8 mouse cellular contexts compared by ENCODE assay signal in the genomic region with DNA sequence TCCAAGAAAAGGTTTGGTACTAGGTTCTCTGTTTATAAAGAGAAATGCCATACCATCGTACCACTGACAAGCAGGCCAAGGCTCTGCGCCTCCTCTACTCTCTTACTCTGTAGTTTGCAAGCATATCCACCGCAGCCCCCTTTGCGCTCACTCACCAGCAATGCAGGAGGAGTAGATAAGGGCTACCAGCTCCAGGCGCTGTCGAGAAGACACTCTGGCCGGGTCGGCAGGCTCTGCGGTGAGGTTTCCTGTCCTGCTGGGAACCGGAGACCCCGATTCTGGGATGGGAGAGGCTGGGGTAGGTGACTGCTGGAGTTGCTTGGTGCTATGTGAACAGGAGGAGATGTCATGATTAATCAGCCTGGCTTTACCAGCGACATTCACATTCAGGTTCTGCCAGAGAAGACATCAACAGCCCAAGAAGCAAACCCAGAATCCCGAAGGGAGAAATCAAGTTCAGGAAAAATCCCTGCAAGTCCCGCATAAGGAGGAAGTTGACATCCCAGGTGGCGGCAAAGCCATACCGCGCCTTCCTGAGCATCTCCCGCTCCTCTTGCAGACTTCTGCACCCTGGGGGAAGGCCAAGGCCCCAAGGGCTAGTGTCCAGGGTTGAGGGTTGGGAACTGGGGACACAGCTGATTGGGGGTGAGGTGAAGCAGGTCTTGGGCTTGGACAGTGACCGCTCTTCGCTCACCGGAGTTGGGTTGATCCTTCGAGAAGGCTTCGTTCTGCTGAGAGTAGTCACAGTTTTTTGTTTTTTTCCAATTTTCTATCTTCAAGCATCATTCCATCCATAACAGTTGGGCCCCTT.
DNase-seq lines count a peak whose midpoint lies in the region; ATAC-seq lines count a peak whose summit lies in the region.

No protein-coding gene starts in this region.

- H3K4me3 ChIP-seq in kidney, embryonic 14.5 days (ENCODE audit: low read length): peak overlapping the region; percentile 75
- peak overlapping the region; percentile 86 for H3K4me3 ChIP-seq in embryonic facial prominence, embryonic 14.5 days (ENCODE audit: low read depth, low read length)
- peak overlapping the region; percentile 98 for H3K4me3 ChIP-seq in hindbrain, embryonic 16.5 days (ENCODE audit: low read length)
- H3K4me3 ChIP-seq in midbrain, embryonic 10.5 days: peak overlapping the region; percentile 99

- WGBS in kidney, embryonic 14.5 days: 10% methylated on average over 23 of the region's 23 CpGs
- 8% methylated on average over 23 of the region's 23 CpGs for WGBS in embryonic facial prominence, embryonic 14.5 days
- 9% methylated on average over 23 of the region's 23 CpGs for WGBS in hindbrain, embryonic 16.5 days
- WGBS in midbrain, embryonic 10.5 days: 13% methylated on average over 23 of the region's 23 CpGs

- H3K27ac ChIP-seq in kidney, embryonic 14.5 days (ENCODE audit: low read depth, low read length): no peak overlapping the region
- peak overlapping the region; percentile 91; the same call in 1 of the 2 replicates for H3K27ac ChIP-seq in embryonic facial prominence, embryonic 14.5 days (replicated peaks; ENCODE audit: low read depth, low read length)
- peak overlapping the region; percentile 92; the same call in 1 of the 2 replicates for H3K27ac ChIP-seq in hindbrain, embryonic 16.5 days (ENCODE audit: low read depth, low read length)
- H3K27ac ChIP-seq in midbrain, embryonic 10.5 days (replicated peaks): peak overlapping the region; percentile 90

- H3K27me3 ChIP-seq in kidney, embryonic 14.5 days (ENCODE audit: control insufficient read depth, insufficient read depth, low read length): no peaks in the 10 kb centered on the region
- H3K27me3 ChIP-seq in embryonic facial prominence, embryonic 14.5 days (replicated peaks; ENCODE audit: control insufficient read depth, insufficient read depth, low read length): no peaks in the 10 kb centered on the region
- H3K27me3 ChIP-seq in hindbrain, embryonic 16.5 days (replicated peaks; ENCODE audit: control insufficient read depth, insufficient read depth, low read length): no peaks in the 10 kb centered on the region
- no peaks in the 10 kb centered on the region for H3K27me3 ChIP-seq in midbrain, embryonic 10.5 days (ENCODE audit: low read depth, poor library complexity, severe bottlenecking)

- no peak for DNase-seq in kidney, adult 18-20 months
- DNase-seq in MEL-GATA-1-ER (ENCODE audit: extremely low read depth, low read depth): peak; percentile 40
- DNase-seq in embryonic facial prominence, embryonic 14.5 days (ENCODE audit: low spot score): peak; percentile 5
- DNase-seq in midbrain, embryonic 10.5 days (ENCODE audit: low spot score): no peak
- DNase-seq in testis, postnatal 10 days (ENCODE audit: low spot score): peak; percentile 65
- no peak for DNase-seq in gastrocnemius, adult 18-20 months (ENCODE audit: low spot score)

- H3K36me3 ChIP-seq in kidney, embryonic 14.5 days (ENCODE audit: control insufficient read depth, insufficient read depth, low read length): peaks cover 38% of the 10 kb centered on the region
- H3K36me3 ChIP-seq in embryonic facial prominence, embryonic 14.5 days (ENCODE audit: control insufficient read depth, insufficient read depth, low read length): peaks cover 41% of the 10 kb centered on the region
- H3K36me3 ChIP-seq in hindbrain, embryonic 16.5 days (ENCODE audit: control insufficient read depth, insufficient read depth, low read length): peaks cover 29% of the 10 kb centered on the region
- H3K36me3 ChIP-seq in midbrain, embryonic 10.5 days: peaks cover 42% of the 10 kb centered on the region

- no peaks in the 10 kb centered on the region for H3K9me3 ChIP-seq in kidney, embryonic 14.5 days (ENCODE audit: control insufficient read depth, low read length)
- H3K9me3 ChIP-seq in embryonic facial prominence, embryonic 14.5 days (ENCODE audit: control insufficient read depth, low read length): no peaks in the 10 kb centered on the region
- no peaks in the 10 kb centered on the region for H3K9me3 ChIP-seq in hindbrain, embryonic 16.5 days (ENCODE audit: control insufficient read depth, low read length)
- H3K9me3 ChIP-seq in midbrain, embryonic 10.5 days (replicated peaks): no peaks in the 10 kb centered on the region

- peak overlapping the region; percentile 93 for H3K4me2 ChIP-seq in kidney, embryonic 14.5 days (replicated peaks; ENCODE audit: low read depth, low read length)
- H3K4me2 ChIP-seq in embryonic facial prominence, embryonic 14.5 days (ENCODE audit: low read depth, low read length): peak overlapping the region; percentile 91
- H3K4me2 ChIP-seq in hindbrain, embryonic 16.5 days (ENCODE audit: low read length): peak overlapping the region; percentile 99

- ATAC-seq in kidney, embryonic 14.5 days (ENCODE audit: low FRiP score, low TSS enrichment): no peak
- no peak for ATAC-seq in embryonic facial prominence, embryonic 14.5 days (ENCODE audit: low read depth)
- ATAC-seq in hindbrain, embryonic 16.5 days: no peak

- H3K9ac ChIP-seq in kidney, embryonic 14.5 days (ENCODE audit: low read depth, low read length): peak overlapping the region; percentile 86
- peak overlapping the region; percentile 85 for H3K9ac ChIP-seq in embryonic facial prominence, embryonic 14.5 days (ENCODE audit: low read depth, low read length)
- H3K9ac ChIP-seq in hindbrain, embryonic 16.5 days (ENCODE audit: low read depth, low read length): peak overlapping the region; percentile 84

- H3K4me1 ChIP-seq in kidney, embryonic 14.5 days (ENCODE audit: control insufficient read depth, insufficient read depth, low read length): peaks cover 22% of the 10 kb centered on the region
- H3K4me1 ChIP-seq in embryonic facial prominence, embryonic 14.5 days (ENCODE audit: control insufficient read depth, insufficient read depth, low read length): peaks cover 10% of the 10 kb centered on the region
- H3K4me1 ChIP-seq in hindbrain, embryonic 16.5 days (ENCODE audit: control insufficient read depth, insufficient read depth, low read depth, low read length): peaks cover 24% of the 10 kb centered on the region
- peaks cover 42% of the 10 kb centered on the region for H3K4me1 ChIP-seq in midbrain, embryonic 10.5 days

Comparison
In these comparisons a context has a peak if more than half of its experiments do, and no peak if none do; other contexts are left out.
1. DNase-seq: peak in MEL-GATA-1-ER (single experiment), embryonic facial prominence, embryonic 14.5 days (single experiment) and testis, postnatal 10 days (single experiment); none in kidney, adult 18-20 months (single experiment), midbrain, embryonic 10.5 days (single experiment) and gastrocnemius, adult 18-20 months (single experiment).
2. Peak in every context shown above with its lines, with median percentiles within 50 percentile points of each other: H3K4me2 ChIP-seq, H3K4me3 ChIP-seq and H3K9ac ChIP-seq.